Mouse (Mus musculus) liver, embryonic 12.5 days (tissue): ENCODE measurements around the gene Oasl2. TPM values are rescaled to one million over a fixed set of nuclear protein-coding genes. Genes with fewer than 3 reads are reported as not detected.
"Not testable (repeated sequence)": the region's sequence is repeated elsewhere in the genome, so short reads cannot be mapped to it uniquely, and the experiment has no call there.

ENCODE experiments used
- ATAC-seq: fragments of 200-750 bp; cut with Nextera tagmentation; 2 replicates; pipeline ENCODE4 v1.8.0; 2017; ENCODE audit warnings: moderate number of reproducible peaks, mild to moderate bottlenecking, moderate library complexity
- H3K27ac ChIP-seq: fragments of 300-500 bp; sonication (generic); 2 replicates; pipeline ENCODE4 v1.5.1; 2016; ENCODE audit warnings: mild to moderate bottlenecking
- H3K27me3 ChIP-seq: fragments of 300-500 bp; sonication (generic); replicated peaks from 2 replicates; pipeline ENCODE4 v1.6.1; 2016; ENCODE audit warnings: mild to moderate bottlenecking, moderate library complexity
- H3K36me3 ChIP-seq: fragments of 300-500 bp; sonication (generic); 2 replicates; pipeline ENCODE4 v1.6.1; 2016; ENCODE audit warnings: mild to moderate bottlenecking, moderate library complexity
- H3K4me1 ChIP-seq: fragments of 300-500 bp; sonication (generic); 2 replicates; pipeline ENCODE4 v1.6.1; 2016
- H3K4me2 ChIP-seq: fragments of 300-500 bp; sonication (generic); 2 replicates; pipeline ENCODE4 v1.6.1; 2016; ENCODE audit warnings: mild to moderate bottlenecking, moderate library complexity
- H3K4me3 ChIP-seq: fragments of 300-500 bp; sonication (generic); 2 replicates; pipeline ENCODE4 v1.5.1; 2016; ENCODE audit warnings: mild to moderate bottlenecking, moderate library complexity
- H3K9ac ChIP-seq: fragments of 300-500 bp; sonication (generic); 2 replicates; pipeline ENCODE4 v1.6.1; 2016; ENCODE audit warnings: mild to moderate bottlenecking, moderate library complexity
- H3K9me3 ChIP-seq: fragments of 300-500 bp; sonication (generic); replicated peaks from 2 replicates; pipeline ENCODE4 v1.6.1; 2016; ENCODE audit warnings: mild to moderate bottlenecking, moderate library complexity
- WGBS: fragments of 180-500 bp; shearing (Covaris S2); methylation state at CpG from one replicate; pipeline ENCODE4 v1.1.7; 2016; ENCODE audit not compliant: insufficient replicate concordance; 5-methylcytosine and 5-hydroxymethylcytosine counted together
- polyA plus RNA-seq: library from polyadenylated mRNA; unstranded; fragments of >200 nt; fragmentation: Nextera tagmentation; extraction: Ambion mirVana; gene quantifications from 2 replicates; pipeline ENCODE4 v1.2.1, GENCODE M21; 2016

Oasl2 gene
- polyA plus RNA-seq, 1 experiment from 2014 or later: 3.9 TPM

DNA sequence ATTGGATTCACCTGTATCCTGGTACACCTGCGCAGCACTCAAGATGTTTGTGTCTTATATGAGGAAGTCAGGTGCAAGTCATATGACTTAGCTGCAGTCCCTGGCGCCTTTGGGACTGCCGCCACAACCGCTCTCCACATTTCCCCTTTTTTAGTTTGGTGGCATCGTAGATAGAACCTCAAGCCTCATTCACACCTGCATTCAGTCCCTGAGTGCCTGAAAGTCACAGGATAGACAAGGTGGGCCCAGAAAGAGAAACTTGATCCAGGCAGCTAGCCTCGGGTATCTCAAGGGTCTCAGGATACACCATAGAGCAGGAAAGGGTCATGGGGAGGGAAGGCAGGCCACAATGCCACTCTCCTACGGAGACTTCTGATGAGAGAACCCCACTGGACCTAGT lies 14.4 kb upstream of the Oasl2 start:
- not testable (repeated sequence) for H3K27ac ChIP-seq, H3K4me3 ChIP-seq, H3K9ac ChIP-seq, H3K4me1 ChIP-seq, H3K4me2 ChIP-seq, ATAC-seq, H3K36me3 ChIP-seq, H3K9me3 ChIP-seq
- peaks cover 28% of the 10 kb centered on the region for H3K27me3 ChIP-seq
- WGBS: 52% methylated on average over 6 of the region's 7 CpGs

DNA sequence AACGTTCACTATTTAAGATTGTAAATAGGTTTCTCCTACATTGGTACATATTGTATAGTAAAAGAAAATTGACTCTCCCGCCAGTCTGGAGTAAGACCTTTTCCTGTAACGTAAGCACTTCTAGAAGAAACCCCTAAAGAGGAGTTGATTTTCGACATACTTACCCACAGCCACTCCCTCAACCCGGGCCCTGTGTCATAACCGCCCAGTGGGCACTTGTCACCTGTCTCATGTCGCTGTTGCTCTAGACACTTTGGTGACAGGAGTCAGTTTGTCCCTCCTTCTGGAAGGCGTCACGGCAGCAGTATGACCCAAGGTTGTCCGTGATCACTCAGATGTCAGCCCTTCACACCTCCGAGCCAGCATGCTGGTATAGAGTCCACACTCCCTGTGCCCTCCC lies 13.7 kb upstream of the Oasl2 start:
- WGBS: 73% methylated on average over 11 of the region's 11 CpGs
- no peaks in the 10 kb centered on the region for H3K9me3 ChIP-seq
- H3K9ac ChIP-seq: no peak overlapping the region
- ATAC-seq: no peak
- H3K4me1 ChIP-seq: peaks cover 3% of the 10 kb centered on the region; the same call in 1 of the 2 replicates
- peaks cover 24% of the 10 kb centered on the region for H3K27me3 ChIP-seq
- no peak overlapping the region for H3K4me3 ChIP-seq
- H3K27ac ChIP-seq: no peak overlapping the region
- H3K4me2 ChIP-seq: no peak overlapping the region
- no peaks in the 10 kb centered on the region for H3K36me3 ChIP-seq

DNA sequence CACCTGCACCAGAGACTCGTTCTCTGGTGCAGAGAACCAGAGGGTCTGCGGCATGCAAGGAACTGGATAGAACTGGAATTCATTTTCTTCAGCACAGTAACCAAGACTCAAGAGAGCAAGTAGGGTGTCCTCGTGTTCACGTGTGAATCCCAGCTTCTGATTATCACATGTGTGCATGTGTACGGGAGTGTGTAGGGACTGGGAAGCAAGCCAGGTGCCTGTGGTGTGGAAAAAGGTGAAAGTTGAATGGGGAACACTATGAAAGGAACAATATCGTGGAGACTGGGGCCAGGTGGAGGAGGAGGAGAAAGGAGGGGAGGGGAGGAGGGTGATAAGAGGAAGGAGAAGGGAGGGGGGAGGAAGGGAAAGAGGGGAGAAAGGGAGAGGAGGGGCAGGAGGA lies 9.9 kb upstream of the Oasl2 start:
- 63% methylated on average over 6 of the region's 6 CpGs for WGBS
- H3K27ac ChIP-seq: no peak overlapping the region
- no peak for ATAC-seq

DNA sequence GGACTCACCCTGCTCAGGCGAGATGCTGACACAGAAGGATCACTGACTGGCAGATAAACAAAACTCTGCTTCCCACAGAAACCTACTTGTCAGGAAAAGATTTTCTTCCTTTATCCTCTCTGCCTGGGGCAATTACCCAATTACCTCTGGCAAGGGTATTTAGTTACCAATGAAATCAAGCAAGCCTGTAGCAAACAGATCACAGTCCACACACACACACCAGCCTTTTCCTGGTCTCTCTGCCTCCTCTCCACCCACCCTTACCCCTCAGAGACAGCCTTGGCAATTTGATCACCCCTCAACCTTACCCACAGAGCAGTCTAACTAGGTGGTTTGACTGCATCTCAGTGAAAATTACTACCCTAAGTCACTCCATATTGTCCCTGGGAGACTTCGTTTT lies 7.7 kb upstream of the Oasl2 start:
- 70% methylated on average over 2 of the region's 2 CpGs for WGBS
- Histone ChIP-seq H3K27me3 (no peaks in the 10 kb centered on the region), H3K4me2 (no peak overlapping the region), H3K4me1 (no peaks in the 10 kb centered on the region), H3K9ac (no peak overlapping the region), H3K4me3 (no peak overlapping the region), H3K36me3 (no peaks in the 10 kb centered on the region), H3K9me3 (no peaks in the 10 kb centered on the region), H3K27ac (no peak overlapping the region)
- no peak for ATAC-seq

More for the DNA sequence above, 9.9 kb upstream of the Oasl2 start:
- no peaks in the 10 kb centered on the region for H3K9me3 ChIP-seq
- peaks cover 8% of the 10 kb centered on the region; the same call in 1 of the 2 replicates for H3K27me3 ChIP-seq
- H3K9ac ChIP-seq: no peak overlapping the region
- H3K4me2 ChIP-seq: no peak overlapping the region
- no peak overlapping the region for H3K4me3 ChIP-seq
- no peaks in the 10 kb centered on the region for H3K36me3 ChIP-seq
- H3K4me1 ChIP-seq: no peaks in the 10 kb centered on the region

DNA sequence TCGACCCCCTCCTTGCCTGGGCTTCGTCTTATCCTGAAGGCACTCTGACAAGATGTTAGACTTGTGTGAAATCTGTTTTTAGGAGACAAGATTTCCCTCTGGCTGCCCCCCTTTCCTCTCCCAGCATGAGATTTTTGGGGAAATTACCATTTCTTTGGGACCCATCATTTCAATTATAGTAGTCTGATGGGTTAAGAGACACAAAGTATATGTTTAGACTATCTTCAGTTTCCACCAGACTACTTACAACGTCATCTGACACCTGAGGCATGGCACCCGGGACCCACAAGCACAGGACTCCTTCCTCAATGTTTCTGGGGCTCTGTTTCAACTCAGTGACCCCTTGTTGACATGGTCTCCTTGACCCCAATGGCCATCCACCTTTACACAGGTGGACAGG lies 1.2 kb upstream of the Oasl2 start:
- no peak overlapping the region for H3K9ac ChIP-seq
- H3K9me3 ChIP-seq: no peaks in the 10 kb centered on the region
- H3K4me3 ChIP-seq: no peak overlapping the region
- no peak for ATAC-seq
- 71% methylated on average over 4 of the region's 4 CpGs for WGBS
- H3K27ac ChIP-seq: no peak overlapping the region
- H3K27me3 ChIP-seq: peaks cover 27% of the 10 kb centered on the region
- no peak overlapping the region for H3K4me2 ChIP-seq
- peaks cover 17% of the 10 kb centered on the region for H3K4me1 ChIP-seq
- no peaks in the 10 kb centered on the region for H3K36me3 ChIP-seq

DNA sequence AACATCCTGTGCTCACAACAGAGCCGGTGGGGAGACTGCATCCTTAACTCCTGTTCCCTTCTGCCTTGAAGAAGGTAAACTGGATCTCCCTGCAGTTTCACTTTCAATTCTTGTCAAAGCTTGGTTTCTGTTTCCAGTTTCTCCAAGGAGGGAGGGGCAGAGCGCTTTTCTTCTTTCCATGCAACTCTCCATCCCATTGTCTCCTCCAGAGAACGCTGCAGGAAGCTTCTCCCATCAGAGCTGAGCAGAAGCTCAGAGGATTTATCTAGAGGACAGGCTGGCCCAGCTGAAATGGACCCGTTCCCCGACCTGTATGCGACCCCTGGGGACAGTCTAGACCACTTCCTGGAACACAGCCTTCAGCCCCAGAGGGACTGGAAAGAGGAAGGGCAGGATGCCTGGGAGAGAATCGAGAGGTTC lies 648 bp downstream of the Oasl2 start:
- WGBS: 6% methylated on average over 7 of the region's 7 CpGs
- H3K27ac ChIP-seq: no peak overlapping the region
- H3K27me3 ChIP-seq: peaks cover 34% of the 10 kb centered on the region
- H3K4me2 ChIP-seq: peak overlapping the region; percentile 48
- peak overlapping the region; percentile 29 for H3K4me3 ChIP-seq
- no peaks in the 10 kb centered on the region for H3K36me3 ChIP-seq
- H3K9ac ChIP-seq: peak overlapping the region; percentile 27; the same call in 1 of the 2 replicates
- H3K9me3 ChIP-seq: no peaks in the 10 kb centered on the region
- ATAC-seq: no peak
- H3K4me1 ChIP-seq: peaks cover 17% of the 10 kb centered on the region

DNA sequence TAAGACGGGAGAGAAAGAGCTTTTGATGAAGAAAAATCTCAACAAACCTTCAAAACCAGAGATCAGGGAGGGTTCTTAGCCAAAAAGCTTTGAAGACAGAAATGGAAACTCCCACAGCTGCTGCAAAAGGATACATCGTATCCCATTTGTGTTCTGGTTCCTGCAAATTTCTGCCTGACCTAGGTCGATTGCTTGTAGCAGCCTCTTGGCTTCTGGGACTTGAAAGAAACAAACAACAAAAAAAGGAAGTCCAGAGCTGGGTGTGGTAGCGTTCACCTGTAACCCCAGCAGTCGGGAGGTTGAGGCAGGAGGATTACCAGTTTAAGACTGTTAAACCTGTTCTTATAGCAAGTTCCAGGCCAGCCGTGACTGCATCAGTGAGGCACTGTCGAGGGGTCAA lies 2.1 kb downstream of the Oasl2 start:
- 58% methylated on average over 7 of the region's 7 CpGs for WGBS
- Histone ChIP-seq H3K4me3 (no peak overlapping the region), H3K36me3 (no peaks in the 10 kb centered on the region), H3K27ac (no peak overlapping the region), H3K9ac (no peak overlapping the region), H3K4me1 (peaks cover 17% of the 10 kb centered on the region), H3K4me2 (no peak overlapping the region), H3K9me3 (no peaks in the 10 kb centered on the region), H3K27me3 (peaks cover 34% of the 10 kb centered on the region)
- no peak for ATAC-seq

DNA sequence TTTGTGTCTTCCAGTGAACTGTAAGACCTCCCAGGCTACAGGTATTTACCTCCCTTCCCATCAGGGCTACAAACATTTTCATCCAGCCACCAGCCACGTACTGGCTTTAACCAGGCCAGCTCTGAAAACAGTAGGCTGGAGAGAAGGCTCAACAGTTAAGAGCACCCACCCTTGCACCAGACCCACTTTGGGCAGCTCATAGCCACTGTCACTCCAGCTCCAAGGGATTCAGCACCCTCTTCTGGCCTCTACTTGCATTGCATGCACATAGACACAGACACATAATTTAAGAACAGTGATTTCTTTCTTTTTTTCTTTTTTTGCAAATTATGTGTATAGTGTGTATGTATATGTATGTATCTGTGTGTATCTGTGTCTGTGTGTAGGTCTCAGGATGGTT lies 5.7 kb downstream of the Oasl2 start:
- 22% methylated on average over 1 of the region's 1 CpGs for WGBS
- Histone ChIP-seq H3K4me3 (no peak overlapping the region), H3K36me3 (0 out of 2 replicates have a peak, but pooled peaks cover 5% of the 10 kb centered on the region), H3K9ac (no peak overlapping the region), H3K4me1 (peaks cover 4% of the 10 kb centered on the region; the same call in 1 of the 2 replicates), H3K27me3 (peaks cover 26% of the 10 kb centered on the region), H3K27ac (no peak overlapping the region), H3K4me2 (no peak overlapping the region), H3K9me3 (no peaks in the 10 kb centered on the region)
- no peak for ATAC-seq

DNA sequence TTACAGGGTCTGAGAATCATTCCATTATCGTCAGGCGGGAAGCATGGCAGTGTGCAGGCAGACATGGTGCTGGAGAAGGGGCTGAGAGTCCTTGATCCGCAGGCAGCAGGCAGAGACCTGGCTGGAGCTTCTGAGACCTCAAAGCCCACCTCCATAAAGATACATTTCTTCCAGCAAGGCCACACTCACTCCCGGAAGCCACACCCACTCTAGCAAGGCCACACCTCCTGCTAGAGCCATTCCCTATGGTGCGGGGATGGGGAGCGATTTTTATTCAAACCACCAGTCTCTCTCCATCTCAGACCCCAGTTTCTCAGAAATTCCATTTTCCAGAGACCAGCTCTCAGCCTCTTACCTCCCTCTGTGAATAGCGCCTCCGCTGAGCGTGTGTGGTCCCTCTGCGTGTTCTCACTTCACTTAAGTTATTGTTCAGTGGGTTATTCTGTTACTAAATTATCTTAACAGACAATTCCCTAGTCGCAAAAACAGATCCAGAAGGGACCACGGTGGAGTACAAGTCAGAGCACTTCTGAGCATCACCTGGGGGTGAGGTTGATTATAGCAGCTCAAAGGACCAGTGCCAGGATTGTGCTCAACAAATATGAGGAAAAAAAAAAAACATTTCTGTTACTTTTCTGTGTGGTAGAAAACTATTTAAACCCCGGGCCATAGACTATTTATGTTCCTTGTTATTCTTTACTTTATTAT lies 12.0 kb downstream of the Oasl2 start:
- Histone ChIP-seq H3K4me1 (no peaks in the 10 kb centered on the region), H3K4me3 (no peak overlapping the region), H3K27ac (no peak overlapping the region), H3K9ac (no peak overlapping the region), H3K27me3 (no peaks in the 10 kb centered on the region), H3K4me2 (no peak overlapping the region), H3K9me3 (no peaks in the 10 kb centered on the region), H3K36me3 (0 out of 2 replicates have a peak, but pooled peaks cover 5% of the 10 kb centered on the region)
- WGBS: 51% methylated on average over 13 of the region's 13 CpGs
- no peak for ATAC-seq

DNA sequence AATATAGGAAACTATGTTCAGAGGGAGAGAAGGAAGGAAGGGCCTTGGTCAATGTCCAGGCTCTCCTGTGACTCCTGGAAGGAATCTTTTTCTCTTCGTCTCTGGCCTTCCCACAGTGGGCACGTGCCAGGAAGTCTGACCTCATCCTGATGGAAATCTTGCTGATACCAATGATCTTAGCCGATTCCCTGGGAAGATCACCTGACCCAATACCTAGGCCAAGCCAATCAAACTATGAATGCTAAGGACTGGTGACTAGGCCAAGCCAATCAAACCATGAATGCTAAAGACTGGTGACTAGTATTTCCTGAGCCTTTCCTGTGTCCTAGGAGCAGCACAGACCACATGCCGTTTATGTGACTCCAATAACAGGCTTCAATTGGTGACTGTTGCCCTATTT lies 16.9 kb downstream of the Oasl2 start:
- no peak for ATAC-seq
- Histone ChIP-seq H3K9ac (no peak overlapping the region), H3K9me3 (no peaks in the 10 kb centered on the region), H3K4me1 (0 out of 2 replicates have a peak, but pooled peaks cover 4% of the 10 kb centered on the region), H3K4me2 (no peak overlapping the region), H3K27ac (no peak overlapping the region), H3K4me3 (no peak overlapping the region), H3K27me3 (no peaks in the 10 kb centered on the region), H3K36me3 (no peaks in the 10 kb centered on the region)
- 52% methylated on average over 4 of the region's 4 CpGs for WGBS

DNA sequence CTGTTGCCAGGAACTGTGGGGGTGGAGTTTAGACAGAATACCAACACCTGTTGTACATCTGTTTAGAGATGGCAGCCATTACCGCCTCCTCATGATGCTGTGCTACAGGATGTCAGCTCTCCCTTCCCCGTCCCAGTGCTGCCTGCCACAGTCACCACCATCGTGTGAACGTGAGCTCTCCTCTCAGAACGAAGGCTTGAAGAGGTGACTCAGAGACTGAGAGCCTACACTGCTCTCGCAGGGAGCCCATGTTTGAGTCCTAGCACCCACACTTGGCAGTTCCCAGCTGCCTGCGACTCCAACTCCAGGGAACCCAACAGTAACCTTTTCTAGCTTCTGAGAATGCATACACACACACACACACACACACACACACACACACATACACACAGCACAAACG lies 18.1 kb downstream of the Oasl2 start:
- Histone ChIP-seq H3K9me3 (no peaks in the 10 kb centered on the region), H3K27me3 (no peaks in the 10 kb centered on the region), H3K4me1 (0 out of 2 replicates have a peak, but pooled peaks cover 4% of the 10 kb centered on the region), H3K4me2 (no peak overlapping the region), H3K9ac (no peak overlapping the region), H3K4me3 (no peak overlapping the region), H3K27ac (no peak overlapping the region), H3K36me3 (no peaks in the 10 kb centered on the region)
- no peak for ATAC-seq
- WGBS: 60% methylated on average over 8 of the region's 8 CpGs

DNA sequence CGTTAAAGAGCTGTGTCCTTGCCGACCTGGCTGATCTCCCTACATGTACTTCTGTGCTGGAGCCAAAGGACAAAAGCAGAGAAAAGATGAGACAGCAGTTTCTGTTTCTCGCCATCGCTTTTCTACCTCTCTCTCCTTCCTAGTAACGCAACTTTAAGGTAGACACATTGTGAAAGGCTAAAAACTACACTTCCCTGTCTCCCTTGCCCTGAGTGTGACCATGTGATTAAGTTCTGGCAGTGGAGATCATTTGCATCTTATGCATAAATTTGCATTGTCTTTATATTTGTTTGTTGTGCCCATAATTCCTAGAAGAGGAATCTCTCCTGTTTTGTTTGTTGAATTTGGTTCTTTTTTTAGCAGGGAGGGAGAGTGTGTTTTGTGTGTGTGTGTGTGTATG lies 19.1 kb downstream of the Oasl2 start:
- no peak overlapping the region for H3K4me2 ChIP-seq
- no peak for ATAC-seq
- no peak overlapping the region for H3K9ac ChIP-seq
- H3K9me3 ChIP-seq: no peaks in the 10 kb centered on the region
- 0 out of 2 replicates have a peak, but pooled peaks cover 4% of the 10 kb centered on the region for H3K4me1 ChIP-seq
- no peak overlapping the region for H3K27ac ChIP-seq
- no peaks in the 10 kb centered on the region for H3K36me3 ChIP-seq
- no peaks in the 10 kb centered on the region for H3K27me3 ChIP-seq
- 65% methylated on average over 5 of the region's 5 CpGs for WGBS
- H3K4me3 ChIP-seq: no peak overlapping the region

DNA sequence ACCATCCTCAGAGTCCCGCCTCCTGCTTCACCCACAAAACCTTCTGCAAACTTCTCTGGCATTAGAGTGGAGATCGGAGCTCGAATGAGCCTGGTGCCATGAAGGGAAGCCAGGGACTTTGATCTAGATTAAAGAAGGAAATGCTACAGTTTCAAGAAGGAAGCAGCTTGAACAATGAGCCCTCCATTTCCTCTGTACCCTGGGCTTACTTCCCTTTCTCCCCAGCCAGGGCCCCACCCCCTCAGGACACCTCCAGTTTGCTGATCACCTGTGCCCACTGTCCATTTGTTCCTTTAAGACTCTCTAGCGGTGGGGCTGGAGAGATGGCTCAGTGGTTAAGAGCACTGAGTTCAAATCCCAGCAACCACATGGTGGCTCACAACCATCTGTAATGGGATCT lies 20.0 kb downstream of the Oasl2 start:
- H3K9me3 ChIP-seq: no peaks in the 10 kb centered on the region
- no peak for ATAC-seq
- H3K4me1 ChIP-seq: peaks cover 7% of the 10 kb centered on the region
- no peak overlapping the region for H3K4me2 ChIP-seq
- H3K27me3 ChIP-seq: no peaks in the 10 kb centered on the region
- no peak overlapping the region for H3K27ac ChIP-seq
- H3K9ac ChIP-seq: no peak overlapping the region
- H3K4me3 ChIP-seq: no peak overlapping the region
- H3K36me3 ChIP-seq: no peaks in the 10 kb centered on the region
- WGBS: 41% methylated on average over 4 of the region's 4 CpGs
